Mouse (Mus musculus): ENCODE results near the gene Gm7697. TPM values are rescaled to one million over a fixed set of nuclear protein-coding genes. Genes with fewer than 3 reads are reported as not detected.
"Not testable (repeated sequence)": the region's sequence is repeated elsewhere in the genome, so short reads cannot be mapped to it uniquely, and the experiment has no call there.

The Gm7697 gene
- polyA plus RNA-seq, 1 experiment from 2014 or later: not detected

GRCm38 (mm10) chr8:69540331-69540730 is 17.6 kb upstream of the Gm7697 start:
- not testable (repeated sequence) for H3K4me2 ChIP-seq (ENCODE audit: low read depth, low read length, severe bottlenecking); H3K9me3 ChIP-seq (ENCODE audit: control insufficient read depth, low read length); H3K36me3 ChIP-seq (ENCODE audit: control insufficient read depth, insufficient read depth, low read length); H3K9ac ChIP-seq (ENCODE audit: low read length); H3K4me1 ChIP-seq (replicated peaks; ENCODE audit: control insufficient read depth, insufficient read depth, low read length); H3K4me3 ChIP-seq (ENCODE audit: low read depth, low read length); H3K27me3 ChIP-seq (ENCODE audit: control insufficient read depth, insufficient read depth, low read length); DNase-seq (ENCODE audit: low spot score); ATAC-seq (replicated peaks; ENCODE audit: low FRiP score); H3K27ac ChIP-seq (ENCODE audit: low read depth, low read length)
- 57% methylated on average over 1 of the region's 1 CpGs for WGBS

- WGBS: 71% methylated on average over 2 of the region's 3 CpGs
- H3K9ac ChIP-seq (ENCODE audit: low read length); DNase-seq (ENCODE audit: low spot score); H3K4me1 ChIP-seq (replicated peaks; ENCODE audit: control insufficient read depth, insufficient read depth, low read length); H3K36me3 ChIP-seq (ENCODE audit: control insufficient read depth, insufficient read depth, low read length); H3K4me2 ChIP-seq (ENCODE audit: low read depth, low read length, severe bottlenecking); H3K27me3 ChIP-seq (ENCODE audit: control insufficient read depth, insufficient read depth, low read length); H3K27ac ChIP-seq (ENCODE audit: low read depth, low read length); H3K9me3 ChIP-seq (ENCODE audit: control insufficient read depth, low read length); ATAC-seq (replicated peaks; ENCODE audit: low FRiP score); H3K4me3 ChIP-seq (ENCODE audit: low read depth, low read length): not testable (repeated sequence)
Observed at GRCm38 (mm10) chr8:69474946-69475345, 47.8 kb downstream of the Gm7697 start.

GRCm38 (mm10) chr8:69453465-69453864 is 69.3 kb downstream of the Gm7697 start, which contains the start of gene Gm9495:
Gm9495 (minus strand) TSS chr8:69453565.
- H3K4me3 ChIP-seq (ENCODE audit: low read depth, low read length); DNase-seq (ENCODE audit: low spot score); H3K4me2 ChIP-seq (ENCODE audit: low read depth, low read length, severe bottlenecking); H3K9ac ChIP-seq (ENCODE audit: low read length); H3K27ac ChIP-seq (ENCODE audit: low read depth, low read length); H3K36me3 ChIP-seq (ENCODE audit: control insufficient read depth, insufficient read depth, low read length); H3K4me1 ChIP-seq (replicated peaks; ENCODE audit: control insufficient read depth, insufficient read depth, low read length); ATAC-seq (replicated peaks; ENCODE audit: low FRiP score); H3K27me3 ChIP-seq (ENCODE audit: control insufficient read depth, insufficient read depth, low read length); H3K9me3 ChIP-seq (ENCODE audit: control insufficient read depth, low read length): not testable (repeated sequence)
- WGBS: 97% methylated on average over 1 of the region's 3 CpGs

Other genes starting within 250 kb of the Gm7697 start
- gene Gm9495, start 69.4 kb downstream of the Gm7697 start, polyA plus RNA-seq (2014; fragmentation: Nextera tagmentation; extraction: Ambion mirVana): not detected in 2 replicates
- 35.6 and 37.7 TPM in 2 replicates for gene Zfp868, start 102.6 kb upstream of the Gm7697 start, polyA plus RNA-seq (2014; fragmentation: Nextera tagmentation; extraction: Ambion mirVana)
- 2.8 and 3.0 TPM in 2 replicates for gene Zfp964, start 131.5 kb upstream of the Gm7697 start, polyA plus RNA-seq (2014; fragmentation: Nextera tagmentation; extraction: Ambion mirVana)
- 31.6 and 37.8 TPM in 2 replicates for gene Zfp869, start 187.7 kb upstream of the Gm7697 start, polyA plus RNA-seq (2014; fragmentation: Nextera tagmentation; extraction: Ambion mirVana)
- 5.8 and 8.2 TPM in 2 replicates for gene Zfp963, start 227.0 kb upstream of the Gm7697 start, polyA plus RNA-seq (2014; fragmentation: Nextera tagmentation; extraction: Ambion mirVana)

Data from forebrain, embryonic 11.5 days (tissue).